Mouse (Mus musculus): ENCODE measurements at regions not wholly inside any gene's neighbourhood (a gene's known extent, or its start where the extent isn't known, plus 50 kb on each side); places are given as distances from the start of the nearest gene placed in this dataset.

GRCm38 (mm10) chr9:9606322-9606721, 367.4 kb upstream of the Arhgap42 start:
- Histone ChIP-seq H3K27me3 (no peaks in the 10 kb centered on the region), H3K9me3 (peaks cover 4% of the 10 kb centered on the region; the same call in 1 of the 2 replicates), H3K4me1 (no peaks in the 10 kb centered on the region), H3K36me3 (no peaks in the 10 kb centered on the region), H3K27ac (no peak overlapping the region), H3K4me2 (replicated peaks) (no peak overlapping the region), H3K9ac (no peak overlapping the region), H3K4me3 (no peak overlapping the region)
- 84% methylated on average over 1 of the region's 1 CpGs for WGBS
- no peak for ATAC-seq (ENCODE audit: low FRiP score, low read depth)

- H3K9me3 ChIP-seq: no peaks in the 10 kb centered on the region
- no peaks in the 10 kb centered on the region for H3K36me3 ChIP-seq
- no peak overlapping the region for H3K4me2 ChIP-seq (replicated peaks)
- no peak overlapping the region for H3K9ac ChIP-seq
- H3K27me3 ChIP-seq: no peaks in the 10 kb centered on the region
- H3K27ac ChIP-seq: no peak overlapping the region
- no peak for ATAC-seq (ENCODE audit: low FRiP score, low read depth)
- no peak overlapping the region for H3K4me3 ChIP-seq
- H3K4me1 ChIP-seq: no peaks in the 10 kb centered on the region
Observed at GRCm38 (mm10) chr9:9591263-9591662, 352.4 kb upstream of the Arhgap42 start.

- Histone ChIP-seq H3K27ac (no peak overlapping the region), H3K4me1 (no peaks in the 10 kb centered on the region), H3K36me3 (no peaks in the 10 kb centered on the region), H3K9ac (no peak overlapping the region), H3K27me3 (no peaks in the 10 kb centered on the region), H3K4me3 (no peak overlapping the region), H3K4me2 (replicated peaks) (no peak overlapping the region), H3K9me3 (no peaks in the 10 kb centered on the region)
- 66% methylated on average over 2 of the region's 2 CpGs for WGBS
- no peak for ATAC-seq (ENCODE audit: low FRiP score, low read depth)
Observed at GRCm38 (mm10) chr9:9583011-9583605, 344.2 kb upstream of the Arhgap42 start.

DNA sequence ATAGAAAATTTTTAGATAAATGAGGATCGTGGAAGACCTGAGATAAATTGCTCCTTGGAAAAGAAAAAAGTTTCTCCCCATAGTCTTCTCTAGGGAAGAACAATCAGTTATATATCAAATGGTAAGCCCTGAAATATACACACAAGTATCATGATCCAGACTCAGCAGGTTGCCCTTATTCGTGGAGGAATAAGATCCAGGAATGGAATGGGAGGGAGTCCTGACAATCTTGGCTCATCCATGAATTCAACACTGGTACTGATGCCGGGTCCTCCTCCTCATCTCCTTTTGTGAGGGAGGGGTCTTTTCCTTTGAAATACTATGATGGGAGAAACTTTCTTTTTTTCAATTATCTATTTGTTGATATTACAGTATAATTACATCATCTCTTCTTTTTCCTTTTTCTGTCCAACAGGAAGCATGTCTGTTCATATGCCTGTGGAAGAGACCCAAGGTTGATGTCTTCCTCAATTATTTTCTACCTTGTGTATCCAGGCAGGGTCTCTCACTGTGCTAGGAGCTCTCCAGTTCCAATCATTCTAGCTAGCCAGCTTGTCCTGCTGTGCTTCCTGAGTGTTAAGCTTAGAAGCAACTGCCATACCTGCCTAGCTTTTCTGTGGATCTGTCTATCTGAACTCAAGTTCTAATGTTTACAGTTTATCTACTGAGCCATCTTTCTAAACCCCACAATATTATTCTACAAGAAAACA, 343.6 kb upstream of the Arhgap42 start:
- Histone ChIP-seq H3K36me3 (no peaks in the 10 kb centered on the region), H3K9me3 (no peaks in the 10 kb centered on the region), H3K4me1 (no peaks in the 10 kb centered on the region), H3K27me3 (no peaks in the 10 kb centered on the region), H3K4me3 (no peak overlapping the region), H3K4me2 (replicated peaks) (no peak overlapping the region), H3K27ac (no peak overlapping the region), H3K9ac (no peak overlapping the region)
- no peak for ATAC-seq (ENCODE audit: low FRiP score, low read depth)
- WGBS: 87% methylated on average over 3 of the region's 3 CpGs

DNA sequence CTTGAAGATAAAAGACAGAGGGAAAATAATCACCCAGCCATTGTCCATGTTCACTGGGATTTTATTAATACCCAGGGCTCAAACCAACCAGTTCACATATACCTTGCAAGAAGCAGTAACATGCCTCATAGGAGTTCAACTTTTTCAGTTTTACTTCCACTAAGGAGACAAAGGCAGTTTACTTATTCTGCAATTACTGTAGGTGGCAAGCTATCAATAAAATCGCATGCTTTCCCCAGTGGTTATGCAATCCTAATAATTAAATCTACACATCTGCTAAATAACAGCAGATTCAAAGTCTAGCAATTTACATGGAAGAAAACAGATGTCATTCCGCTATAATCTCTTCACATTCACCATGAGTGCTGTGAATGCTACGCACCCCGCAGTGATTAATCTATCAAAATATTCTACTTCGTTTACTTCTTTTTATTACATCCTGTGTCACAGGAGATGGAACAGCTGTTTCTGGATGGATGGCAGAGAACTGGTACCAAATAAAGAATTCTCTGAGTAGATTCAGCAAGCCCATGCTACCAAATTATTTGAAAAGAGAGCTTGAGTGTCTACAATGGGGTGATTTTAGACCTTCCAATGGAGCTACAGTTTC, 329.2 kb upstream of the Arhgap42 start:
- H3K9ac ChIP-seq: no peak overlapping the region
- H3K27me3 ChIP-seq: no peaks in the 10 kb centered on the region
- no peaks in the 10 kb centered on the region for H3K36me3 ChIP-seq
- H3K4me2 ChIP-seq (replicated peaks): no peak overlapping the region
- H3K27ac ChIP-seq: no peak overlapping the region
- H3K4me3 ChIP-seq: no peak overlapping the region
- no peak for ATAC-seq (ENCODE audit: low FRiP score, low read depth)
- H3K4me1 ChIP-seq: no peaks in the 10 kb centered on the region
- 58% methylated on average over 5 of the region's 5 CpGs for WGBS
- no peaks in the 10 kb centered on the region for H3K9me3 ChIP-seq

GRCm38 (mm10) chr9:9564551-9564950, 325.6 kb upstream of the Arhgap42 start:
- no peak for ATAC-seq (ENCODE audit: low FRiP score, low read depth)
- H3K4me3 ChIP-seq: no peak overlapping the region

DNA sequence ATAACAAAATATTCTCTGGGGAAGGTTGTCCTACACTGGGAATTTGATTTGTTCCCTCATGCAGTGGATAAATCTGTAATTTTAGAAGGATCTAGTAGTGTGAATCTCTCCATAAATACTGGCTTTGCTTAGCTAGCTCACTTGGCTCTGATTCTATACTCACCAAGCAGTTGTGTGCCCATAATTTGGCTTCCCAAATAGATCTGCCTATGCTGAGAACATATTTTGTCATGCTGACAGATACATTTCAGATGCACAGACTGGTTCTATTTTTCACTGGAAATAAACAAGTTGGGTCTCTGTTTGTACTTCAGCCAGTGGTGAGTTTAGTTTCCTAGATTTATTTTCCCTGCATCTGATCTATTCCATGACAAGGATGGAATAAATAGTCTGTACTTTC, 309.8 kb upstream of the Arhgap42 start:
- ATAC-seq (ENCODE audit: low FRiP score, low read depth): no peak
- Histone ChIP-seq H3K36me3 (no peaks in the 10 kb centered on the region), H3K9me3 (no peaks in the 10 kb centered on the region), H3K4me3 (no peak overlapping the region), H3K9ac (no peak overlapping the region), H3K27ac (no peak overlapping the region), H3K4me2 (replicated peaks) (no peak overlapping the region), H3K4me1 (no peaks in the 10 kb centered on the region), H3K27me3 (no peaks in the 10 kb centered on the region)

More at GRCm38 (mm10) chr9:9564551-9564950, 325.6 kb upstream of the Arhgap42 start:
- no peaks in the 10 kb centered on the region for H3K9me3 ChIP-seq
- no peaks in the 10 kb centered on the region for H3K4me1 ChIP-seq
- no peak overlapping the region for H3K27ac ChIP-seq
- no peaks in the 10 kb centered on the region for H3K27me3 ChIP-seq
- no peak overlapping the region for H3K9ac ChIP-seq
- no peaks in the 10 kb centered on the region for H3K36me3 ChIP-seq
- H3K4me2 ChIP-seq (replicated peaks): no peak overlapping the region

DNA sequence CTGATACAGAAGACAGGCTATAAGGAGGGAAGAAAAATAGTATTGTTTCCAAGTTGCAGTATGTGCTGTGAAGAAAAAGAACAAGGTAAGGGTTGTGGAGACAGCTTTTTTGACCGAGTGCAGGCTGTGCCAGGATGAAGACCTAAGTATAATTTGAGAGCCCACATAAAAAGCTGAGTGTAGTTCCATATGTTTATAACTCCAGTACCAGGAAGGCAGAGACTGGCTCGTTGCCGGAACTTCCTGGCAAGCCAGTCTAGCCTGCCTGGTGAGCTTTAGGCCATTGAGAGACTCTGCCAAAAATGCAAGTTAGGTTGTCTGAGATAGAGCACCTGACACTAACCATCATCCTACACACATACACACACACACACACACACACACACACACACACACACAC, 308.7 kb upstream of the Arhgap42 start:
- Histone ChIP-seq H3K27ac (no peak overlapping the region), H3K4me1 (no peaks in the 10 kb centered on the region), H3K4me2 (replicated peaks) (no peak overlapping the region), H3K36me3 (no peaks in the 10 kb centered on the region), H3K9me3 (no peaks in the 10 kb centered on the region), H3K9ac (no peak overlapping the region), H3K27me3 (no peaks in the 10 kb centered on the region), H3K4me3 (no peak overlapping the region)
- WGBS: 65% methylated on average over 3 of the region's 3 CpGs
- ATAC-seq (ENCODE audit: low FRiP score, low read depth): no peak

- no peak overlapping the region for H3K4me2 ChIP-seq (replicated peaks)
- H3K4me3 ChIP-seq: no peak overlapping the region
- H3K4me1 ChIP-seq: no peaks in the 10 kb centered on the region
- no peaks in the 10 kb centered on the region for H3K36me3 ChIP-seq
- no peaks in the 10 kb centered on the region for H3K27me3 ChIP-seq
- no peaks in the 10 kb centered on the region for H3K9me3 ChIP-seq
- WGBS: 78% methylated on average over 2 of the region's 2 CpGs
- H3K27ac ChIP-seq: no peak overlapping the region
- no peak overlapping the region for H3K9ac ChIP-seq
- ATAC-seq (ENCODE audit: low FRiP score, low read depth): no peak
Observed at GRCm38 (mm10) chr9:9547121-9547520, 308.2 kb upstream of the Arhgap42 start.

GRCm38 (mm10) chr9:9500345-9500744, 261.4 kb upstream of the Arhgap42 start:
- no peak overlapping the region for H3K4me2 ChIP-seq (replicated peaks)
- no peak overlapping the region for H3K9ac ChIP-seq
- H3K4me1 ChIP-seq: no peaks in the 10 kb centered on the region
- WGBS: 84% methylated on average over 2 of the region's 2 CpGs
- ATAC-seq (ENCODE audit: low FRiP score, low read depth): no peak
- no peaks in the 10 kb centered on the region for H3K36me3 ChIP-seq
- no peak overlapping the region for H3K4me3 ChIP-seq
- no peak overlapping the region for H3K27ac ChIP-seq
- no peaks in the 10 kb centered on the region for H3K9me3 ChIP-seq
- H3K27me3 ChIP-seq: no peaks in the 10 kb centered on the region

GRCm38 (mm10) chr9:9493594-9494182, 254.8 kb upstream of the Arhgap42 start:
- no peak for ATAC-seq (ENCODE audit: low FRiP score, low read depth)
- no peak overlapping the region for H3K4me2 ChIP-seq (replicated peaks)
- H3K9me3 ChIP-seq: no peaks in the 10 kb centered on the region
- no peak overlapping the region for H3K9ac ChIP-seq
- no peaks in the 10 kb centered on the region for H3K4me1 ChIP-seq
- H3K27ac ChIP-seq: no peak overlapping the region
- no peaks in the 10 kb centered on the region for H3K27me3 ChIP-seq
- 35% methylated on average over 3 of the region's 3 CpGs for WGBS
- H3K4me3 ChIP-seq: no peak overlapping the region
- H3K36me3 ChIP-seq: no peaks in the 10 kb centered on the region

GRCm38 (mm10) chr9:9477145-9477544, 238.2 kb upstream of the Arhgap42 start:
- Histone ChIP-seq H3K36me3 (no peaks in the 10 kb centered on the region), H3K4me3 (no peak overlapping the region), H3K27me3 (no peaks in the 10 kb centered on the region), H3K9me3 (no peaks in the 10 kb centered on the region), H3K27ac (no peak overlapping the region), H3K4me1 (no peaks in the 10 kb centered on the region), H3K4me2 (replicated peaks) (no peak overlapping the region), H3K9ac (no peak overlapping the region)
- ATAC-seq (ENCODE audit: low FRiP score, low read depth): no peak
